Mouse (Mus musculus) liver, embryonic 11.5 days (tissue): ENCODE data around the gene Nfib. TPM values are rescaled to one million over a fixed set of nuclear protein-coding genes. Genes with fewer than 3 reads are reported as not detected.
"Not testable (repeated sequence)": the region's sequence is repeated elsewhere in the genome, so short reads cannot be mapped to it uniquely, and the experiment has no call there.

Source experiments
- ATAC-seq: fragments of 200-750 bp; cut with Nextera tagmentation; replicated peaks from 2 replicates; pipeline ENCODE4 v1.8.0; 2017; ENCODE audit warnings: moderate number of reproducible peaks, mild to moderate bottlenecking, moderate TSS enrichment, moderate library complexity; ENCODE audit not compliant: low FRiP score
- DNase-seq: peaks from one replicate; pipeline ENCODE4 v3.0.0-alpha.2; 2017; ENCODE audit warnings: low spot score
- H3K27ac ChIP-seq: fragments of 300-500 bp; sonication (generic); 2 replicates; pipeline ENCODE4 v1.5.1; 2014; ENCODE audit warnings: mild to moderate bottlenecking, low read depth, low read length, control low read depth
- H3K27me3 ChIP-seq: fragments of 300-500 bp; sonication (generic); replicated peaks from 2 replicates; pipeline ENCODE4 v1.6.1; 2014; ENCODE audit warnings: low read length, mixed read lengths; ENCODE audit not compliant: control insufficient read depth, insufficient read depth
- H3K36me3 ChIP-seq: fragments of 300-500 bp; sonication (generic); 2 replicates; pipeline ENCODE4 v1.6.1; 2014; ENCODE audit warnings: mild to moderate bottlenecking, low read length, moderate library complexity, mixed read lengths; ENCODE audit not compliant: control insufficient read depth, insufficient read depth
- H3K4me1 ChIP-seq: fragments of 300-500 bp; sonication (generic); replicated peaks from 2 replicates; pipeline ENCODE4 v1.6.1; 2014; ENCODE audit warnings: low read length, mixed read lengths; ENCODE audit not compliant: control insufficient read depth, insufficient read depth
- H3K4me2 ChIP-seq: fragments of 300-500 bp; sonication (generic); 2 replicates; pipeline ENCODE4 v1.6.1; 2014; ENCODE audit warnings: mild to moderate bottlenecking, control low read depth, moderate library complexity
- H3K4me3 ChIP-seq: fragments of 300-500 bp; sonication (generic); 2 replicates; pipeline ENCODE4 v1.5.1; 2014; ENCODE audit warnings: low read depth, low read length, control low read depth
- H3K9ac ChIP-seq: fragments of 300-500 bp; sonication (generic); 2 replicates; pipeline ENCODE4 v1.6.1; 2014; ENCODE audit warnings: low read depth, low read length, control low read depth
- H3K9me3 ChIP-seq: fragments of 300-500 bp; sonication (generic); 2 replicates; pipeline ENCODE4 v1.6.1; 2016; ENCODE audit warnings: low read length, inconsistent platforms, mixed read lengths; ENCODE audit not compliant: control insufficient read depth
- WGBS: fragments of 180-500 bp; shearing (Covaris S2); extraction: QIAGEN DNeasy Blood & Tissue Kit; methylation state at CpG from one replicate; pipeline ENCODE4 v1.1.7; 2014; 5-methylcytosine and 5-hydroxymethylcytosine counted together
- polyA plus RNA-seq: library from polyadenylated mRNA; unstranded; fragments of >200 nt; fragmentation: Nextera tagmentation; extraction: Ambion mirVana; gene quantifications from 2 replicates; pipeline ENCODE4 v1.2.1, GENCODE M21; 2014

The Nfib gene
- polyA plus RNA-seq, 1 experiment from 2014 or later: 26.9 TPM

DNA sequence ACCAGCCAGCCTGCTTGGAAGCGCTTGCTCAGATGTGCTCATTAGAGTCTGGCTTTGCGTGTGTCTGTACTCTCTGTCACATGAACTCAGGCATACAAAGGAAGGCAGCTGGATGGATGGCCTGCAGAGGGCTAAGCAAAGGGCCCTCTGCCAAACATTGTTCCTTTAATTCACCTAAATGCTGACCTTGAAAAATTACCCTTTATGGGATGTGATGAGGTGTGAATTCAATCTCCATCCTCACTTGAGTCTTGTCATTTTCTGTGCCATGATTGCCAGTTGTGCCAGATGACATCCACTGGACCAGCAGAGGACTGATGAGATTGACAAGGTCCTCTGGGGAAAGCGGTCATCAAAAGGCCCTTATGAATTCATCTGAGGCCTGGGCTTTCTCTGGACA lies 434.0 kb downstream of the Nfib start:
- Histone ChIP-seq H3K4me2 (no peak overlapping the region), H3K9ac (no peak overlapping the region), H3K9me3 (no peaks in the 10 kb centered on the region), H3K4me3 (no peak overlapping the region), H3K4me1 (no peaks in the 10 kb centered on the region; the same call in 1 of the 2 replicates), H3K27me3 (no peaks in the 10 kb centered on the region), H3K27ac (no peak overlapping the region), H3K36me3 (no peaks in the 10 kb centered on the region)
- 82% methylated on average over 3 of the region's 3 CpGs for whole genome bisulfite sequencing
- DNase-seq (no peak), ATAC-seq (no peak)

DNA sequence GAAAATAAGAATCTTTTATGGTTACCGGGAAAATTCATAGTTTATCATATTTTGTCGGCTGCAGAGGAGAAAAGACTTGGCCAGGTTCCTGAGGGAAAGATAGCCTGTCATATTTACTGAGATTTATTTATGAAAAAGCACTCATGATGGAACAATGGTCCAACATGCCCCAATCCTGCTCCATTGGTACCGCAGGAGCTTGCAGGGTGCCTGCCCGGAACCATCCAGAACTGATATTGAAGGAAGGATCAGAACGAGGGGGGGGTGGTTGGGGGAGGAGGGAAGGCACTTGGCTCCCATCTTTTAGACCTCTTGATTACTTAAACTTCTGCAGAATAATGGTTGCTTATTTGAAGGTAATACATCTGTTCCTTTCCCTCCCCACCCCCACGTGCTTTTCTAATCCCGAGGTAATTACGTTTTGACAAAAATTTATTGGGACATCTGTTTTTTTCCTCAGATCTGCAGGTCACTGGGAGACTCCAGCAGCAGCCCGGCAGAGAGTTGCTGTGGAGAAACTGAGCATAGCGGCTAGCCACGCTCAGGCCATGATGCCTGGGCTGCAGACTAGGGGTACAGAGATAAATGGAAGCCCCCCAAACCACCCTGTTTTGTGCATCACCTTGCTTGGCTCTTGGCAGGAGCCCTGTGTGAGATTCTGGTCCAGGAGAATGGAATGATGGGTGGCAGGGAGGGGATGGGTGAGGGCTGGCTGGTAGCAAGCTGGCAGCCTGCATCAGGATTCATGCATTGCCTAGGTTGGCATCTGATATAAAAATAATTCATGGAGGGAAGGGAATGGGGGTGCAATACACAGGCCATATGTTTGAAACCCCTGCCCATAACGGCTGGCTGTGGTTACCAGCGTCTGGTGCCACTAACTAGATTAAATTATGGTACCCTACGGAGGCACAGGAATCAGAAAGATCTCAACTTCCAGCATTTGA lies 437.4 kb downstream of the Nfib start:
- H3K27ac ChIP-seq: no peak overlapping the region
- no peaks in the 10 kb centered on the region for H3K27me3 ChIP-seq
- no peaks in the 10 kb centered on the region; the same call in 1 of the 2 replicates for H3K4me1 ChIP-seq
- H3K4me3 ChIP-seq: no peak overlapping the region
- no peaks in the 10 kb centered on the region for H3K9me3 ChIP-seq
- ATAC-seq: no peak
- no peak for DNase-seq
- 70% methylated on average over 14 of the region's 14 CpGs for WGBS
- no peak overlapping the region for H3K9ac ChIP-seq
- no peaks in the 10 kb centered on the region for H3K36me3 ChIP-seq
- no peak overlapping the region for H3K4me2 ChIP-seq

DNA sequence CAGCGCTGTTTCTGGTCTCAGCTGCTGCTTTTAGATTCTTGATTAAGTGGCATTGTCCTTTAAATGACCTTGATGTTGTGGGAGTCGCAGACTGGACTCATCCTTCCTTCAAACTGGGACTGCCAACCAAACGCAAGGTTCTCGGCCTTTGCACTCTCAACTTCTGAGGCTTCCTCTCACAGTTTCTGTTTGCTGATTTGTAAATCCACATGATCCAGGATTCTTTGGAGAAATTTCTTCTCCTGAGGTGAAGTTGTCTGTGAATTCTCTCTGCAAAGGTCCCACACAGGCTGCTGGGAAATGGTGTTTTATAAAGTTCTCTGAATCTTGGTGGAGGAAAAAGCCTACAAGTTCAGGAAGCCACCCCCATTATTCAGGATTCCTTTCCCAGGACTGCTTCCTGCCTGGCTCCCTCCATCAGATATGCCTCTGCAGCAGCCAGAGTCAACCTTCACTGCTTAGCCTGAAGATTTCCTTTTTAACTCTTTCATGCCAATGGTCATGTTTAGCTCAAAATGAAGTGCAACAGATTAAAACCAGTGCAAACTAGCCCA lies 439.4 kb downstream of the Nfib start:
- Histone ChIP-seq H3K4me2 (no peak overlapping the region), H3K9me3 (no peaks in the 10 kb centered on the region), H3K4me1 (no peaks in the 10 kb centered on the region), H3K27ac (peak overlapping the region; percentile 9; the same call in 1 of the 2 replicates), H3K27me3 (no peaks in the 10 kb centered on the region), H3K36me3 (no peaks in the 10 kb centered on the region), H3K9ac (no peak overlapping the region), H3K4me3 (no peak overlapping the region)
- WGBS: 35% methylated on average over 4 of the region's 4 CpGs
- no peak for ATAC-seq
- DNase-seq: no peak

DNA sequence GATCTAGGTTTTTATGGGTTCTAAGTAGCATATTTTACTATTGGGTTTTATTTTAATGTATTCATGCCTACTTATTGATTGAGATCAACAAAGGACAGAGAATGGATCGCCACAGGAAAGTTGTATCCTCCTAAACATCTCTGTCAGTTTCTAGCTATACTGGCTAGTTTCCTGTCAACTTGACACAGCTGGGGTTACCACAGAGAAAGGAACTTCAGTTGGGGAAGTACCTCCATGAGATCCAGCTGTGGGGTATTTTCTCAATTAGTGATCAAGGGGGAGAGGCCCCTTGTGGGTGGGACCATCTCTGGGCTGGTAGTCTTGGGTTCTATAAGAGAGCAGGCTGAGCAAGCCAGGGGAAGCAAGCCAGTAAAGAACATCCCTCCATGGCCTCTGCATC lies 447.0 kb downstream of the Nfib start:
- H3K4me1 ChIP-seq, H3K9ac ChIP-seq, ATAC-seq, H3K27me3 ChIP-seq, H3K36me3 ChIP-seq, H3K4me2 ChIP-seq, DNase-seq, H3K9me3 ChIP-seq, H3K4me3 ChIP-seq, H3K27ac ChIP-seq: not testable (repeated sequence)
- 68% methylated on average over 1 of the region's 1 CpGs for WGBS

DNA sequence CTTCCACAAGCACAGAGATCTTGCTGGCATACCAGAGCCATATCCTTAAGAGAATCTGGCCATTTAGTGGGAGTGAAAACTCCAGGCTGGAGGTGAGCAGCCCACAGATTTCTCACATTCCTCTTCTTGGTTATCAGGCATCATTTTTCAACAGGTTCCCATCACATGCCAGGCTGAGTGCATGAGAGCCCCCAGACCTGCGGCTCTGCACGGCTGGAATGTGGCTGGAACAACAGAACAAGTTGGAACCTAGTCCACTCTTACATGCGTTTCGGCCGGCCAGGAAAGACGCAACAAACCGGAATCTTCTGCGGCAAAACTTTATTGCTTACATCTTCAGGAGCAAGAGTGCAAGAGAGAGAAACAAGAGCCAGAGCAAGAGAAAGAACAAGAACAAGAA lies 453.5 kb downstream of the Nfib start:
- Histone ChIP-seq H3K36me3 (no peaks in the 10 kb centered on the region), H3K4me3 (no peak overlapping the region), H3K9me3 (no peaks in the 10 kb centered on the region), H3K4me1 (no peaks in the 10 kb centered on the region), H3K4me2 (no peak overlapping the region), H3K9ac (no peak overlapping the region), H3K27me3 (no peaks in the 10 kb centered on the region), H3K27ac (no peak overlapping the region)
- no peak for ATAC-seq
- no peak for DNase-seq
- 79% methylated on average over 8 of the region's 8 CpGs for WGBS

DNA sequence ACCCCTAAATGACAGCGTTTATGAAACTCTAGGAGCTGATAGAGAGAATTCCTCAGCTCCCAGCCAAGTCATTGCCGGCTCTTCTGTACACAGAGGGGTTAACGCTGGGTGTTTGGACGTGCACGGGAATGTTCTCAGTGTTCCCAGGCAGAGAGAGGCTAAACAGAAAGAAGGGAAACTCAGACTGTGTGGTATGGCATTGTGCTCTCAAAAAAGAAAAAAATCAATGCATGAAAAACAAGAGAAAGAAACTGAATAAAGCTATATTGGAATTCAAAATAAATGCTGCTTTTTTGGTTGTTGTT lies 455.2 kb downstream of the Nfib start:
- ATAC-seq (no peak), DNase-seq (no peak)
- no peaks in the 10 kb centered on the region for H3K36me3 ChIP-seq
- no peak overlapping the region for H3K4me3 ChIP-seq
- no peaks in the 10 kb centered on the region for H3K27me3 ChIP-seq
- no peak overlapping the region for H3K9ac ChIP-seq
- no peaks in the 10 kb centered on the region for H3K4me1 ChIP-seq
- H3K9me3 ChIP-seq: no peaks in the 10 kb centered on the region
- no peak overlapping the region for H3K4me2 ChIP-seq
- no peak overlapping the region for H3K27ac ChIP-seq
- 42% methylated on average over 5 of the region's 5 CpGs for WGBS

DNA sequence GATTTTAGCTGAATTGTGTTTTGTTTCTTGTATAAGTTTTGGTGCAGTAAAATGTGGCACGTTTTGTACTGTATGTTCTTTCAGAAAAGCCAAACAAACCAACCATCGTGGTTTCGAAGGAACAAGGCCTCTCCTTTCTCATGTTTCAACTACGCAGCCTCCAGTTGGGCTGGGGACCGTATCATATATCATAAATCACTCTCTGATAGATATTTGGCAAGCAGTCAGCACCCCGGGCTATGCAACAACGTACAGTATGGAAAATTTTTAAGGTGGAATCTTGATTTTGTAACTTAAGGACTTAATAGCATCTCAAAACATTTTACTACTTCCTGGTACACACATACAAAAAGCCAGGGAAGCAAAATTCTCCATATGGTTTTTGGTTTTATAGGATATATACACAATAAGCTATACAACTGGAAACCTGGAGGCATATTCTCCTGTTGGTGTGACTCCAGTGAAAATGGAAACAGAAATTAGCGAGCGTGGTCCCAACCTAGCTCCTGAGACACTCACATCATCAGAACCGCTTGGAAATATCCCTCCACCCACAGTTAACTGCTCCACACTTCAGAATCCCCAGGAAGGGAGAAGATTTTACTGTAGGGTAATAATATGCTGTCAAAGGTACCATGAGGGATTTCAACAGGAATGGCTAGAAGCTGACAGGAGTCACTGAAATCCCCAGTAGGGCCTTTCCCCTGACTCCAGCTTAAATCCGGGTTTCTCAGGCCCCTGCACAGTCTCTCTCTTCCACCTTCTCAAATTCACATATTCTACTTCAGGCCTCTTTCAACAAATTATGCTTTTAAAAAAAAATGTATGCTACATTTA lies 455.8 kb downstream of the Nfib start:
- ATAC-seq (no peak), DNase-seq (no peak)
- no peak overlapping the region for H3K4me3 ChIP-seq
- 65% methylated on average over 11 of the region's 11 CpGs for WGBS
- H3K4me2 ChIP-seq: no peak overlapping the region
- H3K9ac ChIP-seq: no peak overlapping the region
- H3K4me1 ChIP-seq: no peaks in the 10 kb centered on the region
- H3K27ac ChIP-seq: peak overlapping the region; percentile 40; the same call in 1 of the 2 replicates
- no peaks in the 10 kb centered on the region for H3K27me3 ChIP-seq
- no peaks in the 10 kb centered on the region for H3K36me3 ChIP-seq
- no peaks in the 10 kb centered on the region for H3K9me3 ChIP-seq

DNA sequence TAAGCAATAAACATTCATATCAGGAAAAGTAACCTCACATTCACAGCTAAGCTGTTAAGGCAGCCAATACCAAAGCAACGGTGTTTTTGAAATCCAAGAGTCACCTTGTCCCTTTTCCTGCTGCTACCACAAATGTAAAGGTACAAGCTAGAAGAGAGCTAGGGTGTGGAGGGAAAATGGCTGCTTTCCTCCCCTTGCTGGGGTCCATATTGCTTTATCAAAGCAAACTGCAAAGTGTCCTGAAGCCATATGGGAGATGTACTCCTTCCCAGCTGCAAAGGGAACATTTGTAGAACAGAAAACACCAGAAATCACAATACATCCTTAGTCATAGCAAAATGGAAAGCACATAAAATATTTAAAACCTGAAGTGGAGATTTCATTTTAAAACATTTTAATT lies 456.6 kb downstream of the Nfib start:
- Histone ChIP-seq H3K36me3 (no peaks in the 10 kb centered on the region), H3K4me1 (no peaks in the 10 kb centered on the region), H3K27ac (no peak overlapping the region), H3K27me3 (no peaks in the 10 kb centered on the region), H3K4me2 (no peak overlapping the region), H3K4me3 (no peak overlapping the region), H3K9me3 (no peaks in the 10 kb centered on the region), H3K9ac (no peak overlapping the region)
- 80% methylated on average over 1 of the region's 1 CpGs for WGBS
- no peak for DNase-seq
- no peak for ATAC-seq
